Mouse (Mus musculus): ENCODE results near the gene Rps8. TPM values are rescaled to one million over a fixed set of nuclear protein-coding genes. Genes with fewer than 3 reads are reported as not detected.

Rps8 gene
- total and polyA plus RNA-seq, 3 experiments, result 1,480 to 5,379 (median 2,191) TPM

GRCm38 (mm10) chr4:117133817-117134600, 22.0 kb downstream of the Rps8 start, which contains the start of gene Plk3 (continued):
- TF ChIP-seq JUN (IDR thresholded peaks at IDR 0.05; ENCODE audit: insufficient read depth, low read depth, low read length) (no peak), SMC3 (IDR thresholded peaks at IDR 0.05; ENCODE audit: low read depth, low read length) (peak; percentile 36), POLR2A (IDR thresholded peaks at IDR 0.05; ENCODE audit: low read depth, low read length) (peak; percentile 98), TCF12 (IDR thresholded peaks at IDR 0.05; ENCODE audit: low read depth, low read length) (peak; percentile 73; the same call in 1 of the 2 replicates), MAZ (IDR thresholded peaks at IDR 0.05; ENCODE audit: low read depth, low read length) (peak; percentile 83), ZNF384 (IDR thresholded peaks at IDR 0.05; ENCODE audit: low read depth, low read length) (no peak), CHD1 (IDR thresholded peaks at IDR 0.05; ENCODE audit: low read depth, low read length) (no peak), E2F4 (IDR thresholded peaks at IDR 0.05; ENCODE audit: insufficient replicate concordance, low read depth, low read length) (no peak), ZC3H11A (IDR thresholded peaks at IDR 0.05; ENCODE audit: low read depth, low read length) (no peak)

GRCm38 (mm10) chr4:117133366-117133796, 22.7 kb downstream of the Rps8 start:
- no peak for DNase-seq (ENCODE audit: extremely low read depth)

GRCm38 (mm10) chr4:117132794-117133143, 23.3 kb downstream of the Rps8 start:
- TF ChIP-seq TBP (conservative IDR thresholded peaks at IDR 0.05; ENCODE audit: low read depth, low read length) (no peak), RAD21 (IDR thresholded peaks at IDR 0.05; ENCODE audit: low read depth, low read length) (no peak), ZKSCAN1 (IDR thresholded peaks at IDR 0.05; ENCODE audit: borderline replicate concordance, low read depth, low read length) (no peak), MEF2A (IDR thresholded peaks at IDR 0.05; ENCODE audit: borderline replicate concordance, low read depth, low read length) (no peak), MAFK (IDR thresholded peaks at IDR 0.05; ENCODE audit: insufficient replicate concordance, low read length) (no peak), SIN3A (IDR thresholded peaks at IDR 0.05; ENCODE audit: low read length) (no peak), USF1 (IDR thresholded peaks at IDR 0.05; ENCODE audit: low read depth, low read length) (no peak)
- Histone ChIP-seq H3K27ac (ENCODE audit: insufficient read depth, low read depth) (no peak overlapping the region), H3K79me2 (replicated peaks; ENCODE audit: control insufficient read depth, extremely low read depth, insufficient read depth, poor library complexity, severe bottlenecking) (peaks cover 20% of the 10 kb centered on the region), H3K36me3 (replicated peaks in 1 of 2; ENCODE audit: control insufficient read depth in 1 of 2, insufficient read depth in 1 of 2, low read length in 1 of 2) (peaks cover 35 to 45% of the 10 kb centered on the region in 2 experiments), H3K4me1 (ENCODE audit: control insufficient read depth in 1 of 2, insufficient read depth in 2 of 2) (peaks cover 18 to 59% of the 10 kb centered on the region in 2 experiments), H3K9me3 (replicated peaks; ENCODE audit: low read length) (no peaks in the 10 kb centered on the region), H3K27me3 (replicated peaks) (no peaks in the 10 kb centered on the region), H3K9ac (ENCODE audit: insufficient read depth, low read depth) (peak overlapping the region; percentile 97), H3K4me2 (ENCODE audit: insufficient read depth, low read depth, poor library complexity, severe bottlenecking) (peak overlapping the region; percentile 91), H3K4me3 (replicated peaks in 1 of 3; ENCODE audit: low read depth in 2 of 3, low read length in 2 of 3, poor library complexity in 1 of 3) (peak overlapping the region; percentile 86 to 98 (median 91))
- DNase-seq (ENCODE audit: extremely low read depth), result no peak
- in situ Hi-C loops (cut with MboI; ENCODE audit: low pct_ligation_motif_present, low pct_unique_long_range_greater_than_20kb, low sequenced_read_pairs) (loop anchor here (5.0 kb wide), 1 partner anchor 130 kb away; no protein-coding TSS in a partner anchor), dilution Hi-C loops (cut with MboI; ENCODE audit: extremely low pct_ligation_motif_present, extremely low pct_unique_long_range_greater_than_20kb, low sequenced_read_pairs) (no loop called here)

More at GRCm38 (mm10) chr4:117133366-117133796, 22.7 kb downstream of the Rps8 start:
- dilution Hi-C loops (cut with MboI; ENCODE audit: extremely low pct_ligation_motif_present, extremely low pct_unique_long_range_greater_than_20kb, low sequenced_read_pairs), result no loop called here
- Histone ChIP-seq H3K27me3 (replicated peaks) (no peaks in the 10 kb centered on the region), H3K9me3 (replicated peaks; ENCODE audit: low read length) (no peaks in the 10 kb centered on the region), H3K4me3 (replicated peaks in 1 of 3; ENCODE audit: low read depth in 2 of 3, low read length in 2 of 3, poor library complexity in 1 of 3) (peak overlapping the region; percentile 86 to 98 (median 91)), H3K4me2 (ENCODE audit: insufficient read depth, low read depth, poor library complexity, severe bottlenecking) (peak overlapping the region; percentile 91), H3K27ac (ENCODE audit: insufficient read depth, low read depth) (no peak overlapping the region), H3K4me1 (ENCODE audit: control insufficient read depth in 1 of 2, insufficient read depth in 2 of 2) (peaks cover 18 to 58% of the 10 kb centered on the region in 2 experiments), H3K36me3 (replicated peaks in 1 of 2; ENCODE audit: control insufficient read depth in 1 of 2, insufficient read depth in 1 of 2, low read length in 1 of 2) (peaks cover 28 to 39% of the 10 kb centered on the region in 2 experiments), H3K9ac (ENCODE audit: insufficient read depth, low read depth) (peak overlapping the region; percentile 97), H3K79me2 (replicated peaks; ENCODE audit: control insufficient read depth, extremely low read depth, insufficient read depth, poor library complexity, severe bottlenecking) (peaks cover 20% of the 10 kb centered on the region)
- TF ChIP-seq SIN3A (IDR thresholded peaks at IDR 0.05; ENCODE audit: low read length), result peak; percentile 22; the same call in 1 of the 2 replicates
- no peak for TF ChIP-seq POLR2AphosphoS2 (IDR thresholded peaks at IDR 0.05; ENCODE audit: low read depth, low read length)
- in situ Hi-C loops (cut with MboI; ENCODE audit: low pct_ligation_motif_present, low pct_unique_long_range_greater_than_20kb, low sequenced_read_pairs), result loop anchor here (5.0 kb wide), 1 partner anchor 131 kb away; no protein-coding TSS in a partner anchor
